Mouse (Mus musculus) CH12.LX (cell line): Measurements from ENCODE around the gene Pck2. TPM values are rescaled to one million over a fixed set of nuclear protein-coding genes. Genes with fewer than 3 reads are reported as not detected.

Experiments used
- DNase-seq: peaks from one replicate; pipeline ENCODE4 v3.0.0-alpha.2; 2013; ENCODE audit errors: extremely low read depth
- H3K27ac ChIP-seq: 2 replicates; pipeline ENCODE4 v1.5.1; 2012; ENCODE audit warnings: low read depth, mild to moderate bottlenecking, control low read depth, moderate library complexity; ENCODE audit not compliant: insufficient read depth
- H3K27me3 ChIP-seq: replicated peaks from 2 replicates; pipeline ENCODE3; 2012; ENCODE audit warnings: inconsistent platforms
- H3K36me3 ChIP-seq, 2 experiments: replicated peaks in 1 of 2; 2 replicates each; pipeline versions ENCODE3 to v1.6.1; 2012; ENCODE audit warnings: inconsistent platforms in 1 of 2, low read length in 1 of 2, mild to moderate bottlenecking in 1 of 2, mixed read lengths in 1 of 2, moderate library complexity in 1 of 2; ENCODE audit not compliant: control insufficient read depth in 1 of 2, insufficient read depth in 1 of 2
- H3K4me1 ChIP-seq, 2 experiments: 2 replicates each; pipeline ENCODE4 v1.6.1; 2012; ENCODE audit warnings: inconsistent platforms in 1 of 2, moderate library complexity in 1 of 2; ENCODE audit not compliant: insufficient read depth in 2 of 2, control insufficient read depth in 1 of 2
- H3K4me2 ChIP-seq: 2 replicates; pipeline ENCODE4 v1.6.1; 2012; ENCODE audit warnings: low read depth, mild to moderate bottlenecking, control low read depth; ENCODE audit not compliant: poor library complexity, insufficient read depth, severe bottlenecking
- H3K4me3 ChIP-seq, 3 experiments: fragments of 150-350 bp in 1 of 3; sonication (generic) in 1 of 3; replicated peaks in 1 of 3; 2 replicates each; pipeline versions ENCODE3 to v1.5.1; 2011 to 2012; ENCODE audit warnings: low read depth in 2 of 3, low read length in 2 of 3, mild to moderate bottlenecking in 2 of 3, moderate library complexity in 2 of 3, control low read depth in 1 of 3, improper control_type of control experiment in 1 of 3, inconsistent platforms in 1 of 3, mixed read lengths in 1 of 3; ENCODE audit not compliant: poor library complexity in 1 of 3
- H3K79me2 ChIP-seq: replicated peaks from 2 replicates; pipeline ENCODE4 v1.6.1; 2012; ENCODE audit warnings: mild to moderate bottlenecking, moderate library complexity; ENCODE audit not compliant: control insufficient read depth, poor library complexity, insufficient read depth, severe bottlenecking; ENCODE audit errors: extremely low read depth
- H3K9ac ChIP-seq: 2 replicates; pipeline ENCODE4 v1.6.1; 2012; ENCODE audit warnings: low read depth, mild to moderate bottlenecking, control low read depth, moderate library complexity; ENCODE audit not compliant: insufficient read depth
- H3K9me3 ChIP-seq: replicated peaks from 2 replicates; pipeline ENCODE3; 2012; ENCODE audit warnings: low read length, inconsistent platforms, mixed read lengths
- BHLHE40 ChIP-seq: IDR thresholded peaks from 2 replicates; pipeline ENCODE4 v1.6.1; 2011; ENCODE audit warnings: mild to moderate bottlenecking, low read depth, low read length, improper control_type of control experiment
- CHD1 ChIP-seq: IDR thresholded peaks from 2 replicates; pipeline ENCODE4 v1.6.1; 2012; ENCODE audit warnings: low read depth, low read length, improper control_type of control experiment, inconsistent platforms
- CHD2 ChIP-seq: IDR thresholded peaks from 2 replicates; pipeline ENCODE4 v1.6.1; 2011; ENCODE audit warnings: low read length, improper control_type of control experiment
- CTCF ChIP-seq, 2 experiments: IDR thresholded peaks in 1 of 2; conservative IDR thresholded peaks in 1 of 2; 2 replicates each; pipeline ENCODE4 v1.5.1; 2011 to 2012; ENCODE audit warnings: low read depth in 2 of 2, low read length in 2 of 2, improper control_type of control experiment in 1 of 2, inconsistent platforms in 1 of 2, mild to moderate bottlenecking in 1 of 2, moderate library complexity in 1 of 2
- E2F4 ChIP-seq: IDR thresholded peaks from 2 replicates; pipeline ENCODE4 v1.6.1; 2011; ENCODE audit warnings: low read depth, low read length, improper control_type of control experiment; ENCODE audit not compliant: insufficient replicate concordance
- ELF1 ChIP-seq: IDR thresholded peaks from 2 replicates; pipeline ENCODE4 v1.6.1; 2014; ENCODE audit warnings: low read depth, mild to moderate bottlenecking, inconsistent platforms, low read length, improper control_type of control experiment
- EP300 ChIP-seq: IDR thresholded peaks from 2 replicates; pipeline ENCODE4 v1.6.1; 2011; ENCODE audit warnings: low read length, improper control_type of control experiment
- ETS1 ChIP-seq: conservative IDR thresholded peaks from 2 replicates; pipeline ENCODE4 v1.6.1; 2012; ENCODE audit warnings: low read depth, mild to moderate bottlenecking, inconsistent platforms, low read length, improper control_type of control experiment, moderate library complexity
- HCFC1 ChIP-seq: IDR thresholded peaks from 2 replicates; pipeline ENCODE4 v1.6.1; 2012; ENCODE audit warnings: low read depth, mild to moderate bottlenecking, inconsistent platforms, low read length, improper control_type of control experiment
- IRF4 ChIP-seq: IDR thresholded peaks from 2 replicates; pipeline ENCODE4 v1.6.1; 2014; ENCODE audit warnings: low read depth, mild to moderate bottlenecking, inconsistent platforms, low read length, improper control_type of control experiment
- JUN ChIP-seq: IDR thresholded peaks from 2 replicates; pipeline ENCODE4 v1.6.1; 2011; ENCODE audit warnings: low read depth, mild to moderate bottlenecking, low read length, improper control_type of control experiment, moderate library complexity; ENCODE audit not compliant: insufficient read depth
- JUND ChIP-seq: conservative IDR thresholded peaks from 2 replicates; pipeline ENCODE4 v1.6.1; 2011; ENCODE audit warnings: low read depth, low read length, improper control_type of control experiment
- KAT2A ChIP-seq: IDR thresholded peaks from 2 replicates; pipeline ENCODE4 v1.6.1; 2012; ENCODE audit warnings: low read length, improper control_type of control experiment, inconsistent platforms; ENCODE audit not compliant: insufficient replicate concordance
- MAFK ChIP-seq: IDR thresholded peaks from 2 replicates; pipeline ENCODE4 v1.6.1; 2011; ENCODE audit warnings: low read length, improper control_type of control experiment; ENCODE audit not compliant: insufficient replicate concordance
- MAX ChIP-seq: IDR thresholded peaks from 2 replicates; pipeline ENCODE4 v1.6.1; 2011; ENCODE audit warnings: low read length, improper control_type of control experiment
- MEF2A ChIP-seq: IDR thresholded peaks from 2 replicates; pipeline ENCODE4 v1.6.1; 2014; ENCODE audit warnings: low read depth, mild to moderate bottlenecking, inconsistent platforms, low read length, improper control_type of control experiment, borderline replicate concordance
- MYC ChIP-seq: IDR thresholded peaks from 2 replicates; pipeline ENCODE4 v1.6.1; 2011; ENCODE audit warnings: low read depth, mild to moderate bottlenecking, improper control_type of control experiment, low read length
- NELFE ChIP-seq: IDR thresholded peaks from 2 replicates; pipeline ENCODE4 v1.6.1; 2011; ENCODE audit warnings: low read depth, low read length, improper control_type of control experiment
- NRF1 ChIP-seq: IDR thresholded peaks from 2 replicates; pipeline ENCODE4 v1.6.1; 2014; ENCODE audit warnings: low read depth, mild to moderate bottlenecking, inconsistent platforms, low read length, improper control_type of control experiment, moderate library complexity
- PAX5 ChIP-seq: IDR thresholded peaks from 2 replicates; pipeline ENCODE4 v1.6.1; 2012; ENCODE audit warnings: low read length, inconsistent platforms, mixed read lengths
- POLR2A ChIP-seq: IDR thresholded peaks from 2 replicates; pipeline ENCODE4 v1.6.1; 2011; ENCODE audit warnings: low read depth, mild to moderate bottlenecking, improper control_type of control experiment, low read length
- RAD21 ChIP-seq: IDR thresholded peaks from 2 replicates; pipeline ENCODE4 v1.6.1; 2011; ENCODE audit warnings: low read depth, mild to moderate bottlenecking, low read length, improper control_type of control experiment, moderate library complexity
- RCOR1 ChIP-seq: conservative IDR thresholded peaks from 2 replicates; pipeline ENCODE4 v1.6.1; 2012; ENCODE audit warnings: low read depth, mild to moderate bottlenecking, inconsistent platforms, low read length, improper control_type of control experiment
- SIN3A ChIP-seq: IDR thresholded peaks from 2 replicates; pipeline ENCODE4 v1.6.1; 2012; ENCODE audit warnings: low read length, improper control_type of control experiment, inconsistent platforms
- SMC3 ChIP-seq: IDR thresholded peaks from 2 replicates; pipeline ENCODE4 v1.6.1; 2011; ENCODE audit warnings: low read depth, low read length, improper control_type of control experiment
- TBP ChIP-seq: conservative IDR thresholded peaks from 2 replicates; pipeline ENCODE4 v1.6.1; 2011; ENCODE audit warnings: low read depth, low read length, improper control_type of control experiment
- TCF12 ChIP-seq: IDR thresholded peaks from 2 replicates; pipeline ENCODE4 v1.6.1; 2014; ENCODE audit warnings: low read depth, mild to moderate bottlenecking, inconsistent platforms, low read length, improper control_type of control experiment
- UBTF ChIP-seq: IDR thresholded peaks from 2 replicates; pipeline ENCODE4 v1.6.1; 2012; ENCODE audit warnings: low read depth, mild to moderate bottlenecking, inconsistent platforms, low read length, improper control_type of control experiment, moderate library complexity
- USF1 ChIP-seq: IDR thresholded peaks from 2 replicates; pipeline ENCODE4 v1.6.1; 2014; ENCODE audit warnings: low read depth, mild to moderate bottlenecking, inconsistent platforms, low read length, improper control_type of control experiment
- USF2 ChIP-seq: conservative IDR thresholded peaks from 2 replicates; pipeline ENCODE4 v1.6.1; 2011; ENCODE audit warnings: low read depth, low read length, improper control_type of control experiment
- ZC3H11A ChIP-seq: IDR thresholded peaks from 2 replicates; pipeline ENCODE4 v1.6.1; 2012; ENCODE audit warnings: low read depth, mild to moderate bottlenecking, inconsistent platforms, low read length, improper control_type of control experiment
- ZKSCAN1 ChIP-seq: IDR thresholded peaks from 2 replicates; pipeline ENCODE4 v1.6.1; 2012; ENCODE audit warnings: low read depth, inconsistent platforms, low read length, improper control_type of control experiment, borderline replicate concordance
- ZMIZ1 ChIP-seq: IDR thresholded peaks from 2 replicates; pipeline ENCODE4 v1.6.1; 2012; ENCODE audit warnings: low read depth, mild to moderate bottlenecking, inconsistent platforms, low read length, improper control_type of control experiment
- ZNF384 ChIP-seq: IDR thresholded peaks from 2 replicates; pipeline ENCODE4 v1.6.1; 2012; ENCODE audit warnings: low read depth, low read length, improper control_type of control experiment, inconsistent platforms
- dilution Hi-C: fragments of 300-500 bp; cut with MboI; formaldehyde crosslinking; loops from 2 replicates; pipeline ENCODE4 v1.14.3; 2020; ENCODE audit warnings: low sequenced_read_pairs; ENCODE audit not compliant: extremely low pct_unique_long_range_greater_than_20kb, extremely low pct_ligation_motif_present
- in situ Hi-C: fragments of 300-500 bp; cut with MboI; formaldehyde crosslinking; loops from 3 replicates; pipeline ENCODE4 v1.14.3; 2019; ENCODE audit warnings: low sequenced_read_pairs, low pct_ligation_motif_present, low pct_unique_long_range_greater_than_20kb, mixed read lengths
- polyA plus RNA-seq: library from polyadenylated mRNA; unstranded; fragments of >175 nt; gene quantifications from 2 replicates; pipeline ENCODE4 v1.2.1, GENCODE M21; 2012; ENCODE audit warnings: low read depth; ENCODE audit not compliant: insufficient read length
- total RNA-seq, 2 experiments: library from RNA; depleted of rRNA; stranded (reverse); fragments of 300-350 nt in 1 of 2; fragments of >200 nt in 1 of 2; gene quantifications; 2 replicates each; pipeline ENCODE4 v1.2.3; 2012 to 2014

Pck2 gene
- total and polyA plus RNA-seq, 3 experiments: 120 to 286 (median 144) TPM

DNA sequence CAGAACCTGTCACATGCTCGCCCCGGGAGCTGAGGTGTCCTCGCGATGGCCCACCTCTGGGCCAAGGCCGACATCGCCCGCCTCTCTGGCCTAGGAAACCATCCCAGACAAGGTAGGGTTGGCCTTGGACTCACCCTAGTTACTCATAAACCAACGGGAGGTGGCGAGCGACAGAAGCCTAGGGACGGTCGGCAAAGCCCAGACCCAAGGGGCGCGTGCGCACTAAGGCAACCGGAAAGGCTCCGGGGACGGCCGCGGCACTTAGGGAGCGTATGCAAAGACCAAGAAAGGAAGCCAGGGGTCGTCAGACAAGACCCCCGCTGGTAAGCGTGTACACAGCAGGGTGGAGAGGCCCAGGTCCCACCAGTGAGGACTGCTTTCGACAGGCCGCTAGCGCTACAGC, 19.7 kb downstream of the Pck2 start, which contains the start of gene Dcaf11 (continued):
- TF ChIP-seq BHLHE40 (no peak), CTCF (conservative IDR thresholded peaks at IDR 0.05 in 1 of 2, IDR thresholded peaks at IDR 0.05 in 1 of 2; ENCODE audit: low read depth in 2 of 2, low read length in 2 of 2) (peak in 1 of 2 experiments; percentile 34; a peak in 2 of 4 replicates), MEF2A (no peak), CHD1 (no peak), MYC (peak; percentile 30; the same call in 1 of the 2 replicates), TCF12 (peak; percentile 73; the same call in 1 of the 2 replicates), USF1 (peak; percentile 37), IRF4 (no peak; the same call in 1 of the 2 replicates), E2F4 (no peak), KAT2A (no peak), MAX (peak; percentile 69; the same call in 1 of the 2 replicates), NELFE (peak; percentile 85), JUN (no peak), ZC3H11A (no peak), MAFK (no peak), CHD2 (peak; percentile 89), RCOR1 (no peak), ELF1 (peak; percentile 78; the same call in 1 of the 2 replicates), RAD21 (peak; percentile 9), PAX5 (no peak)

- Histone ChIP-seq H3K27me3 (no peaks in the 10 kb centered on the region), H3K4me2 (peak within 1 kb of the TSS; percentile 73), H3K27ac (peak within 1 kb of the TSS; percentile 95), H3K36me3 (peaks cover 17 to 36% of the 10 kb centered on the region in 2 experiments), H3K9ac (peak within 1 kb of the TSS; percentile 87), H3K4me1 (peaks cover 9 to 32% of the 10 kb centered on the region in 2 experiments), H3K4me3 (peak within 1 kb of the TSS; percentile 69 to 80 (median 80)), H3K79me2 (peaks cover 6% of the 10 kb centered on the region; the same call in 1 of the 2 replicates), H3K9me3 (no peaks in the 10 kb centered on the region)
- in situ Hi-C loops: no loop called here
- peak; percentile 99 for DNase-seq
- dilution Hi-C loops: no loop called here
- TF ChIP-seq NELFE: 0 out of 2 replicates have a peak, but pooled peaks have one; percentile 19
- TF ChIP-seq ETS1: peak; percentile 51; the same call in 1 of the 2 replicates
- peak; percentile 71 for TF ChIP-seq TBP
- TF ChIP-seq USF2: peak; percentile 70
- no peak for TF ChIP-seq ZKSCAN1
- TF ChIP-seq NRF1: peak; percentile 48; the same call in 1 of the 2 replicates
- no peak for TF ChIP-seq RAD21
- TF ChIP-seq POLR2A: peak; percentile 39
- no peak for TF ChIP-seq UBTF
- TF ChIP-seq CTCF (conservative IDR thresholded peaks at IDR 0.05 in 1 of 2, IDR thresholded peaks at IDR 0.05 in 1 of 2; ENCODE audit: low read depth in 2 of 2, low read length in 2 of 2): no peak
- peak; percentile 85 for TF ChIP-seq USF1
- TF ChIP-seq SMC3: no peak
- TF ChIP-seq EP300: no peak
- TF ChIP-seq SIN3A: peak; percentile 89
- TF ChIP-seq TCF12: peak; percentile 33
- peak; percentile 97 for TF ChIP-seq MAX
- peak; percentile 41; the same call in 1 of the 2 replicates for TF ChIP-seq ZMIZ1
- peak; percentile 51; the same call in 1 of the 2 replicates for TF ChIP-seq MEF2A
- no peak for TF ChIP-seq CHD1
- no peak for TF ChIP-seq KAT2A
- no peak for TF ChIP-seq ZNF384
- TF ChIP-seq JUND: 0 out of 2 replicates have a peak, but pooled peaks have one; percentile 19
- peak; percentile 86 for TF ChIP-seq ELF1
- TF ChIP-seq HCFC1: peak; percentile 60; the same call in 1 of the 2 replicates
Observed at GRCm38 (mm10) chr14:55560202-55561073, 20.4 kb downstream of the Pck2 start, which contains the start of gene A730061H03Rik. TSS of gene A730061H03Rik (minus strand) at chr14:55560406.
